8 mouse cellular contexts compared by ENCODE assay signal in genomic region chr15:90841471-90841870, GRCm38 (mm10).
A peak's percentile ranks its signal among the peaks of the same experiment; 100 is the strongest.
DNase-seq lines count a peak whose midpoint lies in the region; ATAC-seq and TF ChIP-seq lines count a peak whose summit lies in the region.

No protein-coding gene starts in this region.

- no peak overlapping the region for H3K4me2 ChIP-seq in lung, postnatal 0 days (replicated peaks; ENCODE audit: low read depth, low read length)

- WGBS in lung, postnatal 0 days = 14% methylated on average over 5 of the region's 5 CpGs

- H3K9ac ChIP-seq in lung, postnatal 0 days (replicated peaks; ENCODE audit: low read depth) = no peak overlapping the region

- no peak for TF ChIP-seq EP300 in lung, postnatal 0 days (IDR thresholded peaks at IDR 0.05)

- peak; percentile 82 for TF ChIP-seq CTCF in lung, postnatal 0 days (IDR thresholded peaks at IDR 0.05)

- DNase-seq in adrenal gland, postnatal 14 days = peak; percentile 27
- DNase-seq in adrenal gland, postnatal 25 days = no peak
- peak; percentile 15 to 24 for DNase-seq in layer of hippocampus, postnatal 10 days (ENCODE audit: low spot score in 2 of 2)
- DNase-seq in layer of hippocampus, adult 8-10 months (ENCODE audit: low spot score in 2 of 2) = no peak
- peak; percentile 58 for DNase-seq in lung, postnatal 0 days (ENCODE audit: low spot score)
- DNase-seq in thymus, postnatal 25 days = no peak
- DNase-seq in spleen, postnatal 36 days (ENCODE audit: low spot score in 2 of 2) = no peak

- no peak overlapping the region for H3K27ac ChIP-seq in lung, postnatal 0 days (ENCODE audit: low read length)

- H3K4me1 ChIP-seq in lung, postnatal 0 days (ENCODE audit: insufficient read depth, low read depth, low read length) = no peaks in the 10 kb centered on the region

- 0 out of 2 replicates have a peak, but pooled peaks have one; percentile 39 for ATAC-seq in common myeloid progenitor, adult 5-6 weeks (replicated peaks; ENCODE audit: low read depth, poor library complexity, severe bottlenecking)
- ATAC-seq in lung, postnatal 0 days = no peak

- H3K9me3 ChIP-seq in lung, postnatal 0 days (ENCODE audit: low read length) = no peaks in the 10 kb centered on the region

- no peak overlapping the region for H3K4me3 ChIP-seq in lung, postnatal 0 days (ENCODE audit: low read depth, low read length)

- H3K36me3 ChIP-seq in lung, postnatal 0 days (ENCODE audit: insufficient read depth, low read length) = no peaks in the 10 kb centered on the region

- H3K27me3 ChIP-seq in lung, postnatal 0 days (replicated peaks; ENCODE audit: insufficient read depth, low read length) = no peaks in the 10 kb centered on the region

Comparison
In these comparisons a context has a peak if more than half of its experiments do, and no peak if none do; other contexts are left out.
1. DNase-seq: peak in adrenal gland, postnatal 14 days (single experiment), layer of hippocampus, postnatal 10 days (2 of 2) and lung, postnatal 0 days (single experiment); none in adrenal gland, postnatal 25 days (single experiment), layer of hippocampus, adult 8-10 months (0 of 2), thymus, postnatal 25 days (single experiment) and spleen, postnatal 36 days (0 of 2).